Mouse (Mus musculus) midbrain, postnatal 0 days (tissue): ENCODE results near the gene Olfr1339. TPM values are rescaled to one million over a fixed set of nuclear protein-coding genes. Genes with fewer than 3 reads are reported as not detected.

Experiments used
- ATAC-seq: fragments of 200-750 bp; cut with Nextera tagmentation; 2 replicates; pipeline ENCODE4 v1.8.0; 2017; ENCODE audit warnings: moderate number of reproducible peaks, mild to moderate bottlenecking, moderate TSS enrichment, moderate library complexity; ENCODE audit not compliant: low FRiP score
- DNase-seq: peaks from one replicate; pipeline ENCODE4 v3.0.0-alpha.2; 2015; ENCODE audit warnings: low spot score
- H3K27ac ChIP-seq: fragments of 300-500 bp; sonication (generic); 2 replicates; pipeline ENCODE4 v1.5.1; 2014; ENCODE audit warnings: low read depth, mild to moderate bottlenecking, low read length, mixed read lengths
- H3K27me3 ChIP-seq: fragments of 300-500 bp; sonication (generic); 2 replicates; pipeline ENCODE4 v1.6.1; 2014; ENCODE audit warnings: low read length, control low read depth, mixed read lengths; ENCODE audit not compliant: insufficient read depth
- H3K36me3 ChIP-seq: fragments of 300-500 bp; sonication (generic); 2 replicates; pipeline ENCODE4 v1.6.1; 2014; ENCODE audit warnings: low read length, control low read depth, mixed read lengths; ENCODE audit not compliant: insufficient read depth
- H3K4me1 ChIP-seq: fragments of 300-500 bp; sonication (generic); 2 replicates; pipeline ENCODE4 v1.6.1; 2014; ENCODE audit warnings: mild to moderate bottlenecking, control low read depth, antibody characterized with exemption, low read length, mixed read lengths; ENCODE audit not compliant: insufficient read depth
- H3K4me2 ChIP-seq: fragments of 300-500 bp; sonication (generic); 2 replicates; pipeline ENCODE4 v1.6.1; 2014; ENCODE audit warnings: low read depth, mild to moderate bottlenecking, low read length, mixed read lengths; ENCODE audit not compliant: poor library complexity, severe bottlenecking
- H3K4me3 ChIP-seq: fragments of 300-500 bp; sonication (generic); 2 replicates; pipeline ENCODE4 v1.5.1; 2014; ENCODE audit warnings: low read depth, mild to moderate bottlenecking, low read length, moderate library complexity
- H3K9ac ChIP-seq: fragments of 300-500 bp; sonication (generic); replicated peaks from 2 replicates; pipeline ENCODE4 v1.6.1; 2014; ENCODE audit warnings: mild to moderate bottlenecking, low read length, moderate library complexity, mixed read lengths; ENCODE audit not compliant: poor library complexity, severe bottlenecking
- H3K9me3 ChIP-seq: fragments of 300-500 bp; sonication (generic); 2 replicates; pipeline ENCODE4 v1.6.1; 2016; ENCODE audit warnings: low read length, control low read depth
- CTCF ChIP-seq: IDR thresholded peaks from 2 replicates; pipeline ENCODE4 v1.5.1; 2016; ENCODE audit warnings: antibody characterized with exemption, mild to moderate bottlenecking
- WGBS: fragments of 180-500 bp; shearing (Covaris S2); extraction: QIAGEN DNeasy Blood & Tissue Kit; methylation state at CpG from one replicate; pipeline ENCODE4 v1.1.7; 2014; 5-methylcytosine and 5-hydroxymethylcytosine counted together
- polyA plus RNA-seq: library from polyadenylated mRNA; unstranded; fragments of >200 nt; fragmentation: Nextera tagmentation; extraction: Ambion mirVana; gene quantifications from 2 replicates; pipeline ENCODE4 v1.2.1, GENCODE M21; 2015
- total RNA-seq: library from RNA; depleted of rRNA; stranded (reverse); fragments of >200 nt; gene quantifications from 2 replicates; pipeline ENCODE4 v1.2.3, GENCODE M21; 2014; rRNA removed

Gene Olfr1339
- total and polyA plus RNA-seq, 2 experiments from 2014 or later, result not detected

GRCm38 (mm10) chr4:118758637-118759036, 26.7 kb downstream of the Olfr1339 start, which contains the start of gene Olfr1338:
Gene Olfr1338, minus strand, starts transcription at chr4:118758737.
- Histone ChIP-seq H3K9me3 (no peaks in the 10 kb centered on the region), H3K4me3 (no peak within 1 kb of the TSS)
- WGBS, result 79% methylated on average over 1 of the region's 1 CpGs

GRCm38 (mm10) chr4:118782486-118782885, 50.5 kb downstream of the Olfr1339 start, which contains the start of gene Olfr1337:
Gene Olfr1337, minus strand, starts transcription at chr4:118782586.
- no peaks in the 10 kb centered on the region for H3K9me3 ChIP-seq
- WGBS, result 75% methylated on average over 2 of the region's 2 CpGs

More at GRCm38 (mm10) chr4:118758637-118759036, 26.7 kb downstream of the Olfr1339 start, which contains the start of gene Olfr1338:
- Histone ChIP-seq H3K9ac (no peak within 1 kb of the TSS), H3K27ac (no peak within 1 kb of the TSS), H3K27me3 (no peaks in the 10 kb centered on the region), H3K4me1 (no peaks in the 10 kb centered on the region), H3K4me2 (no peak within 1 kb of the TSS), H3K36me3 (no peaks in the 10 kb centered on the region)
- TF ChIP-seq CTCF, result no peak
- no peak for ATAC-seq
- DNase-seq, result no peak

More at GRCm38 (mm10) chr4:118782486-118782885, 50.5 kb downstream of the Olfr1339 start, which contains the start of gene Olfr1337:
- ATAC-seq (no peak), DNase-seq (no peak)
- H3K4me3 ChIP-seq, result no peak within 1 kb of the TSS
- no peaks in the 10 kb centered on the region for H3K27me3 ChIP-seq
- TF ChIP-seq CTCF, result no peak
- H3K36me3 ChIP-seq, result no peaks in the 10 kb centered on the region
- H3K4me2 ChIP-seq, result no peak within 1 kb of the TSS
- H3K9ac ChIP-seq, result no peak within 1 kb of the TSS
- no peaks in the 10 kb centered on the region for H3K4me1 ChIP-seq
- no peak within 1 kb of the TSS for H3K27ac ChIP-seq

Other genes starting within 250 kb of the Olfr1339 start
- gene Tie1, start 242.1 kb upstream of the Olfr1339 start, total RNA-seq, result 15.7 and 17.2 TPM in 2 replicates
- 9.9 and 10.3 TPM in 2 replicates for gene Tie1, start 242.1 kb upstream of the Olfr1339 start, polyA plus RNA-seq
- not detected in 2 replicates for gene 2610528J11Rik, start 205.2 kb upstream of the Olfr1339 start, total RNA-seq
- not detected in 2 replicates for gene 2610528J11Rik, start 205.2 kb upstream of the Olfr1339 start, polyA plus RNA-seq
- gene Tmem125, start 188.1 kb upstream of the Olfr1339 start, total RNA-seq, result 0.19 and 0.22 TPM in 2 replicates
- 0.14 and 0.23 TPM in 2 replicates for gene Tmem125, start 188.1 kb upstream of the Olfr1339 start, polyA plus RNA-seq
- 0.82 and 1.1 TPM in 2 replicates for gene Cfap57, start 111.4 kb upstream of the Olfr1339 start, total RNA-seq
- gene Cfap57, start 111.4 kb upstream of the Olfr1339 start, polyA plus RNA-seq, result 1.4 TPM in 2 replicates
- 29.4 and 40.7 TPM in 2 replicates for gene Ebna1bp2, start 111.4 kb upstream of the Olfr1339 start, total RNA-seq
- gene Ebna1bp2, start 111.4 kb upstream of the Olfr1339 start, polyA plus RNA-seq, result 76.7 and 83.8 TPM in 2 replicates
- not detected in 2 replicates for gene Olfr62, start 73.2 kb upstream of the Olfr1339 start, total RNA-seq
- gene Olfr62, start 73.2 kb upstream of the Olfr1339 start, polyA plus RNA-seq, result not detected in 2 replicates
- gene Olfr1342, start 39.4 kb upstream of the Olfr1339 start, total RNA-seq, result not detected in 2 replicates
- not detected in 2 replicates for gene Olfr1342, start 39.4 kb upstream of the Olfr1339 start, polyA plus RNA-seq
- not detected in 2 replicates for gene Olfr1341, start 28.7 kb upstream of the Olfr1339 start, total RNA-seq
- gene Olfr1341, start 28.7 kb upstream of the Olfr1339 start, polyA plus RNA-seq, result not detected in 2 replicates
- not detected in 2 replicates for gene Olfr1340, start 12.0 kb upstream of the Olfr1339 start, total RNA-seq
- gene Olfr1340, start 12.0 kb upstream of the Olfr1339 start, polyA plus RNA-seq, result not detected in 2 replicates
- not detected in 2 replicates for gene Olfr1338, start 26.6 kb downstream of the Olfr1339 start, total RNA-seq
- not detected in 2 replicates for gene Olfr1338, start 26.6 kb downstream of the Olfr1339 start, polyA plus RNA-seq
- gene Olfr1337, start 50.4 kb downstream of the Olfr1339 start, total RNA-seq, result not detected in 2 replicates
- not detected in 2 replicates for gene Olfr1337, start 50.4 kb downstream of the Olfr1339 start, polyA plus RNA-seq
- not detected in 2 replicates for gene Olfr1335, start 77.8 kb downstream of the Olfr1339 start, total RNA-seq
- gene Olfr1335, start 77.8 kb downstream of the Olfr1339 start, polyA plus RNA-seq, result not detected in 2 replicates
- not detected in 2 replicates for gene Olfr1333, start 104.1 kb downstream of the Olfr1339 start, total RNA-seq
- gene Olfr1333, start 104.1 kb downstream of the Olfr1339 start, polyA plus RNA-seq, result not detected in 2 replicates
- gene Olfr1331, start 132.5 kb downstream of the Olfr1339 start, total RNA-seq, result not detected in 2 replicates
- gene Olfr1331, start 132.5 kb downstream of the Olfr1339 start, polyA plus RNA-seq, result not detected in 2 replicates
- not detected in 2 replicates for gene Olfr1330, start 156.4 kb downstream of the Olfr1339 start, total RNA-seq
- gene Olfr1330, start 156.4 kb downstream of the Olfr1339 start, polyA plus RNA-seq, result not detected in 2 replicates
- gene Olfr1329, start 185.3 kb downstream of the Olfr1339 start, total RNA-seq, result not detected in 2 replicates
- not detected in 2 replicates for gene Olfr1329, start 185.3 kb downstream of the Olfr1339 start, polyA plus RNA-seq
- gene Olfr1328, start 206.4 kb downstream of the Olfr1339 start, total RNA-seq, result not detected in 2 replicates
- gene Olfr1328, start 206.4 kb downstream of the Olfr1339 start, polyA plus RNA-seq, result not detected in 2 replicates
- gene Lao1, start 229.4 kb downstream of the Olfr1339 start, total RNA-seq, result 0.22 and 0.42 TPM in 2 replicates
- not detected in 2 replicates for gene Lao1, start 229.4 kb downstream of the Olfr1339 start, polyA plus RNA-seq